Mouse (Mus musculus): ENCODE measurements around the gene Mrtfb.

The Mrtfb gene

DNA sequence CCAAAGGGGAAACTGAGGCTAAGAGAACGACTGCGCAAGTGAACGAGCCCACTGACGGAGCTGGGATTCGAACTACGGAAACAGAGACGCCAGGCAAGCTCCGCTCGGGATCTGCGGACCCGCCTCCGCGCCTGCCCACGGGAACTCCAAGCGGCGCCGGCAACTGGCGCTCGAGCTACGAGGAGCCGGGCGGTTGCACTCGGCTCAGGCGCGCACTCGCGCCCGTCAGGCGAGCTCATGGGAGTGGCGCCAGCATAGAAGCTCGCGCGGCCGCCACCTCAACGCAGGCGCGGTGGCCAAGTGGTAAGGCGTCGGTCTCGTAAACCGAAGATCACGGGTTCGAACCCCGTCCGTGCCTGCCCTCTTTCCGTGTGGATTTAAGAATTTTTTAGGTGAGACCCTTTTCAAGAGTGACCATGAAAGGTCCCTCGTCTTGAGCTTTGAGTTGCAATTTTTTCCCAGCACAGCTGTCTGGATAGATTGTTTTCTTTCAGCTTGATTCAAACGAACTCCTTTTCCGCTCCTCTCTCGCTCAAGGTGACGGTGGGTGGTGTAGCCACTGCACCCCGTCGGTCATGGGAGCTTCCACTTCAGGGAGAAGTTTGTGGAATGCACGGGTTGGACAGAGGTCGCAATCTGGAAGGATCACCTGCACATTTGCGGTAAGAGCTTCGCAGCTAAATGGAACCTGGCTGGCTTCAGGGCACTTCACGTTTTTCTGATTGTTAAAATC lies 180.9 kb downstream of the Mrtfb start:
- peak; percentile 97 for DNase-seq (ENCODE audit: low read depth, low spot score)

- no peak for DNase-seq (ENCODE audit: low read depth, low spot score)
Observed at GRCm38 (mm10) chr16:13437770-13438372, 181.6 kb downstream of the Mrtfb start.

DNA sequence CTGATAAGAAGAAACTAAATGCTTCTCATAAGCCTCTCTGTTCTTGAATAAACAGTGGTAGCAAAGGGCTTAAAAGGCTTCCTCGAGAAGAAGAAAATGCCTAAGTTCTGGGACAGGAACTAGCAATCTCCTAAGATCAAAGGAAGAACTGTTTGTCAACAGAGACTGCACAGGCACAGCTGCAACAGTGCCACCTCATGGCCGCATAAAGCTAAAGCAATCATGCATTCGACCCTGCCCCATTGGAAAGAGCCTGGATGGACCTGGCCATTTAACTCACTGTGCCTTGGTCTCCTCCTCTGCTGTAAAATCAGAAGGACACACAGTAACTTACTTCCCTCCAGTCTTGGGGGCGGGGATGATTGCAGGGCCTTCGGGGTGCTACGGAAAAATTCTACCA lies 184.2 kb downstream of the Mrtfb start:
- no peak for DNase-seq (ENCODE audit: low read depth, low spot score)

DNA sequence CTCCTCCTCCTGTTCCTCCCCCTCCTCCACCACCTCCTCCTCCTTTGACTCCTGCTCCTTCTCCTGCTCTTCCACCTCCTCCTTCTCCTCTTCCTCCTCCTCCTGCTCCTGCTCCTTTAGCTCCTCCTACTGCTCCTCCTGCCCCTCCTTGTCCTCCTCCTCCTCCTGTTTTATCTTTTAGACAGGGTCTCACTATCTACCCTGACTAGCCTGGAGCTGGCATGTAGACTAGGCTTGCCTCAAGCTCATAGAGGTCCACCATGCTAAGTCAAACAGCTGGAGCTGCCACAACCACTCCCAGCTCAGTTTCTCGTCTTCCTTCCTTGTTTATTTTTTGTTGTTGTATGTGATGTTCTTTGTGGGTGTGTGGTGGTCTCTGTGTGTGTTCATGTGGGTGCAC lies 187.5 kb downstream of the Mrtfb start:
- no peak for DNase-seq (ENCODE audit: low read depth, low spot score)

GRCm38 (mm10) chr16:13445461-13445860 lies 189.2 kb downstream of the Mrtfb start:
- DNase-seq (ENCODE audit: low read depth, low spot score), result no peak

DNA sequence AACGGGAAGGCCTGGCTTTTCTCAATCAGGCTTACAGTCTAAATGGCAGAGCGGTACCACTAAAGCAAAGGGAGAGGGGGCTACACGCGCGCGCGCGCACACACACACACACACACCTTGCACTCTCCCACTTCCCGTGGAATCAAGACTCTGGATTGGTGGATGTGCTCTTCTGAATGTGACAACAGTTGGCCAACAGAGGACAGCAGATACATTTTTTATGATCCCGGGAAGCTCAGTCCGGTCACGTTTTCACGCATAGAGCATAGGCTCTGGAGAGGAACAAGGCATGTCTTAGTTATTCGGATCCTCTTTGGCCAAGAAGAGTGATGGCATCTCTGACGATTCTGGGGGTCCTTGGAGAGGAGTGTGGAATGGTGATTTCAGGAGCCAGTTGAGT lies 190.2 kb downstream of the Mrtfb start:
- no peak for DNase-seq (ENCODE audit: low read depth, low spot score)

DNA sequence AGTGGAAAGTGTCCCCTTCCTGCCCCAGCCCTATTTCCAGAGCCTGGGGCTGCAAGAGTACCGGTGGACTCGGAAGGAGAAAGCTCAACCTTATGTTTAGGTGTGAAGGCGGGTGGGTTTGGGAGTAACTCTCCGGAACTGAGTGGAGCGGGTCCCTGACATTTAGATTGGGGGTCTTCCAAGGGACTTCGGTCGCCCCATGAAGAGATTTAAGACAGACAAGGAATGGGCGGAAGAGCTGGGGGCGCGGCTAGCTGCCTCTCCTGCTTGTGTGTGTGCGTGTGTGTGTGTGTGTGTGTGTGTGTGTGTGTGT lies 190.6 kb downstream of the Mrtfb start:
- DNase-seq (ENCODE audit: low read depth, low spot score), result no peak

DNA sequence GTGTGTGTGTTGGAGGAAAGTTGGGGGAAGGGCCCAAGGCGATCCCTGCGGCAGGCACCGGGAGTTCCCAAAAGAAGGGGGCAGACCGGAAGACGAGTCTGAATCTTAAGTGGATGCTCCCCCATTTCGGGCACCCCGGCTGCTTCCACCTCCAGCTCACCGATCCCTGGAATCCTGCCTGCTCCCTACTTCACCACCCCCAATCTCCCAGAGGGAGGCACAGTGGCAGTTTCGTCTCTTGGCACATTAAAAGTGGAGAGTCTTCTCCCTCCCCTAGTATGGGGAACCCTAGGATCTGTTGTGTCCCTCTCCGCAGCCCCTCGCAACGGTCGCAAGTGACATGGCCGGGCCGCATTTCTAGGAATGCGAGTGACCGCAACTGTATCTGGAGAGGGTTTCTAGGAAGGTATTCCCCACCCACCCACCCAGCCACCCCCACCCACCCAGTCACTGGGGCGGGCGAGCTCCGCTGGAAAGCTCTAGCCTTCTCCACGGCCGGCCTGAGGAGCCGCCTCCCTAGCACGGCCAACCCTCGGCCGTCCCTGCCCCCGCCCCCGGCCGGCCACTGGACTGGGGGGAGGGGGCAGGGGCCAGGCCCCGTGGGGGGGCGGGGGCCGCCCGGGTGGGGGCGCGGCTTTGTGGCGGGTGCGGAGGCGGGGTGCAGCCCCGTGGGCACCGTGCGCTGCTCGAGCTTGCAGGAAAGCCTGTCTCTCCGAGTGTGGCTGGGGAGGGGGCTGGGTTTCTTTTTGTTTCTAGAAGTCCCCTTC lies 191.2 kb downstream of the Mrtfb start:
- DNase-seq (ENCODE audit: low read depth, low spot score), result no peak

DNA sequence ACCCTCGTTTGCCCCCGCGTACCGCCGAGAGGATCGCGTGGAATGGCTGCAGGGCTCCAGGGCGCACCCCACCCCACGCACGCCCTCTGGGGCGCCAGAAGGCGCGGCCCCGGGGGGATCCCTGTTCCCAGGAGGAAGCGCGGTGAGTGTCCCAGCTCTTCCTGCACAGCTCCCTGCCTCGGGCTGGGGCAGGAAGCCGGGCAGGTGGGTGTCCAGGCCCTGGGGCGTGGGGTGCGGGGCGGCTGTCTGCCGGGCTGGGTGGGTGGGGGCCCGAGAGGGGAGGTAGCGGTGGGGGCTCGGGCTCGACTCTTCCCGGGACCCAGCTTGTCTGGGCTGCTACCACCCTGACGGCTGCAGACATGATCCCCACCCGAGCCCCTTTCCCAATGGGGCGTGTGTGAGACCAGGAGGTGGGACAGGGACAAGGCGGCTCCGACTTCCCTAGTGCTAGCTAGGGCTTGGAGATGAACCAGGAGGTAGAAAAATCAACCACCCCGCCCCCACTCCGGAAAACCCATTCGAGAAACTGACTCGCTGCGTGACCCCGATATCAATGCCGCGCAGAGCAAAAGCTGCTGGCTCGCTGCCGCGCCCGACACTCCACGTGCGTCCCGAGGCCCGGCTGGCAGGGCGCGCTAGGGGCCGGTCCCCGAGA lies 191.9 kb downstream of the Mrtfb start:
- DNase-seq (ENCODE audit: low read depth, low spot score), result no peak

DNA sequence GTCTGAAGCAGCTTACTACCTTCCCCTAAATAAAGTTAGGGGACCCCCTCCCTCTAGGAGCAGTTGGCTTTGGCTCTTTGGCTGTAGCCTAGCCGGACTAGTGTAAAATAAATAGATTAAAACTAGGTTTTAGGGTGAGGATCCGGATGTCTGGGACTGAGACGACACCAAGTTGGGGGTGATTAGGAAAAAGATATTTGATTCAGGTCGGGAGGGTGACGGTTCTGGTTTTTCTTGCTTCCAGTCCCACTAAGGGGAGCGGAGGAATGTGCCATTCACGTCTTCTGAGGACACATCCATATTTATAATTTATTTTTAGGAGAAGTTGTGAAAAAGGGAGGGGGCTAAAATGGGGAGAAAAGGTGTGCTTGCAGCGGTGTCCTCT lies 192.4 kb downstream of the Mrtfb start:
- no peak for DNase-seq (ENCODE audit: low read depth, low spot score)

- DNase-seq (ENCODE audit: low read depth, low spot score), result no peak
Observed at GRCm38 (mm10) chr16:13449491-13449890, 193.2 kb downstream of the Mrtfb start.

- DNase-seq (ENCODE audit: low read depth, low spot score), result no peak
Observed at GRCm38 (mm10) chr16:13450831-13451230, 194.6 kb downstream of the Mrtfb start.

DNA sequence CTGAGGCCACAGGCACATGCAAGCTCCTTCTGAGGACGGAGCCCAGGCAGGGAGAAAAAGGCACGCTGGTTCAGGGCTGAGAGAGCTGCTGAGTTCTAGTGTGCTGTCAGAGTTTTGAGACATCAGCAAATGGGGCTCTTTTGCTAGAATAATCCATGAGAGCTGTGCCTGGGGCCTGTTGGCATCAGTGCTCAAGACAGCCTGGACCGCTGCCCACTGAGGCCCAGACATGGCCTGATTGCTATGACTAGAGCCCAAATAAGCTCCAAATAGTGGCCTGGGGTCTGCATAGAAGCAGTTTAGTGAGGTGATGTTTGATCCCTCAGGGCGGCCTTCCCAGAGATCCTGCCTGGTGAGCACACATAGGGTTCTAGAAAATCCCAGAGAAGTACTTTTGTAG lies 195.7 kb downstream of the Mrtfb start:
- no peak for DNase-seq (ENCODE audit: low read depth, low spot score)

- DNase-seq (ENCODE audit: low read depth, low spot score), result peak; percentile 83
Observed at GRCm38 (mm10) chr16:13452661-13453060, 196.4 kb downstream of the Mrtfb start.

DNA sequence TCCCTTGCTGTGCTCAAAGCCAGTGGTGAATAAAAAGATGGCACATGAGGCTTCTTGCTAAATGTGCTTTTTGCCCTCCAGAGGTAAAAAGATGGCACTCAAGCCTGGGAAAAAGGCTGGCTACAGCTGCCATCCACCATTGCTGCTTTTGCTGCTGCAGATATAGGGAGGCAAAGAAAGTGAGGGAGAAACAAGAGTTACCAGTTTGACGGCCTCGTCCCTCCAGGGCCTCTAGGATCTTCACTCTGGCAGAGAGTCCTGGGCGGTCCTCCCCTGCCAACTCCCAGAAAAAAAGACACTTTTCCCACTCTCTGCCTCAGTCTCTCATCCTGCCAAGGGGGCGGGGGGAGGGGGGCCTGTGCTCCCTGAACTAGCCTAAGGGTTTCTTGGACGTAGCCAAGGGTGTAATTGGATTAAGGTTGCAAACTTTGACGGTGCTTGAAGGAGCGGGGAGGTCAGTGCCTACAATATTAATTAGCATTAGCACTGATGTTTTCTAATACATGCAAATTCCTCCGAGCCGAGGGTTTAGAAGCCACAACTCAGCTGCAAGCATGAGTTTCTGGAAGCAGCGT lies 197.8 kb downstream of the Mrtfb start:
- DNase-seq (ENCODE audit: low read depth, low spot score), result no peak

DNA sequence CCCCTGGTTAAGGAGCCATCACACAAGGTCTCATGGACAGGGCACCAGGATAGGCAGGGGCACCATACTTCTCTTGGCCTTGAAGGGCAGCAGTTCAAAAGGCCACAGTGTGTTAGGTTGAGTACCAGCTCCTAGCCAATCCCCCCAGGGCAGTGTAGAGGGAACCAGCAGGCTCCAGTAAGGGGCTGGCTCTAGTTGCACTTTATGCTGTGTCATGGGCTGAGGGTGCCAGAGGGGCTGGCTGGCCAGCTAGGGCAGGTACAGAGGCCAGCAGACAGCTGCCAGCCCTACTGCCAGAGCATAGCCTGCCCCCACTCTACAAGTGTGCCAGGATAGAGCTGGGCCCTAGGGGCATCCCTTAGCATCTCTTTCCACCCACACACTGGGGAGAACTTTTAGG lies 199.3 kb downstream of the Mrtfb start:
- peak; percentile 84 for DNase-seq (ENCODE audit: low read depth, low spot score)

DNA sequence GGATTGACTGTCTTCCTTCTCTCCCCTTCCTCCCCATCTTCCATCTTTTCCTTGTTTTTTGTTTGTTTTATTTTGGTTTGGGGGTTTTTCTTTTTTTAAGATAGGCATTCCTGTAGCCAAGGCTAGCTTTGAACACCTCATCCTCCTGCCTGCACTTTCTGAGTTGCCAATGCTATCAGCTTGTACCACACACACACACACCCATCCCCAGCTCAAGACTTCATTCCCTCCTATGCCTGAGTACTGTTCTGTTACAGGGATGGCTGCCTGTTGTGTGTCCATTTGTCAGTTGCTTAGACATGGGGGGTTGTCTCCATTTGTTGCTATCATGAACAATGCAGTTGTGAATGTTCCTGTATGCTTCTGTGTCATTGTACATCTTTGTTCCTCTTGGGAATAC lies 202.3 kb downstream of the Mrtfb start:
- DNase-seq (ENCODE audit: low read depth, low spot score), result no peak

DNA sequence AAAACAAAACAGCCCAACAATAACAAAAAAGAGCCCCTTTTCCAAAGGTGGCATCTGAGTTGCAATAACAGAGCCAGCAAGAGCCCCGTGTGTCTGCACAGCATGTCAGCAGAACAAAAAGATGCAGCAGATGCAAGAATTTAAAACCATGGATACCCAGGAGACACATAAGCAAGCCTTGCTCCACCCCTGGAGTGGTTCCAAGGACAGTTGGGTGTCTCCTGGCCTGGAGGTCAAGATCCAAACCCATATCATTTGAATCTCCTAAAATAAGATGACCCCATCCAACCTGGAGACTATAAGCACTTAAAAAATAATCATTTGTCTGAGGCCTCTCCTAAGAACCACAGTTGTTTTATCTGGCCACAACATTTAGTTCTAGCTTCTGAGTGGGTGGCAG lies 203.8 kb downstream of the Mrtfb start:
- DNase-seq (ENCODE audit: low read depth, low spot score), result peak; percentile 78

GRCm38 (mm10) chr16:13460777-13461408 lies 204.6 kb downstream of the Mrtfb start:
- DNase-seq (ENCODE audit: low read depth, low spot score), result no peak

- DNase-seq (ENCODE audit: low read depth, low spot score), result no peak
Observed at GRCm38 (mm10) chr16:13464662-13465061, 208.4 kb downstream of the Mrtfb start.

Measured in skeletal muscle tissue, adult 2 months (tissue).